Mouse (Mus musculus) kidney, postnatal 36 days (tissue): ENCODE measurements around the gene Hdac4.

Experiments
- DNase-seq, 2 experiments: peaks; one replicate each; pipeline ENCODE4 v3.0.0; 2021 to 2022; ENCODE audit warnings: mixed read lengths in 2 of 2

Hdac4 gene

GRCm38 (mm10) chr1:92058731-92059425 is 136.6 kb downstream of the Hdac4 start:
- no peak for DNase-seq

- no peak for DNase-seq
These were observed 138.4 kb downstream of the Hdac4 start for GRCm38 (mm10) chr1:92057068-92057467.

- peak; percentile 38 to 56 for DNase-seq
These were observed 140.3 kb downstream of the Hdac4 start for GRCm38 (mm10) chr1:92055149-92055548.

DNA sequence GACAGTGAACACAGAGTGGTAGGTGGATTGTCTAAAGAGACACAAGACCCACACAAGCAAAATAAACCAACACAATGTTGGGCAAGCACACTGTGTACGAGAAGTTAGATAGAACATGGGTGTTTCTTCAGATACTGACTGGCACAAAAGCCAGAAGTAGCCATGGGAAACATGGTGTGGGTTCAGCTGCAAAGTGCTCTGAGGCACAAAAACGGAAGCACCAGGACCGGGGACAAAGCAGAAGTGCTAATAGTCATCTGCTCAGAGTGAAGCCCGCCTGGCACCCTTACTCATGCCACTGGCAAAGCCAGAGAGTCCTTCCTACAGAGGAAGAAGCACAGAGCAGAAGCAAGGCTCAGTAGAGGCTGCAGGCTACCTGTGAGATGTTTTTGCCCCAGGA is 143.3 kb downstream of the Hdac4 start:
- DNase-seq: no peak

- DNase-seq: no peak
These were observed 143.9 kb downstream of the Hdac4 start for GRCm38 (mm10) chr1:92051489-92052062.

DNA sequence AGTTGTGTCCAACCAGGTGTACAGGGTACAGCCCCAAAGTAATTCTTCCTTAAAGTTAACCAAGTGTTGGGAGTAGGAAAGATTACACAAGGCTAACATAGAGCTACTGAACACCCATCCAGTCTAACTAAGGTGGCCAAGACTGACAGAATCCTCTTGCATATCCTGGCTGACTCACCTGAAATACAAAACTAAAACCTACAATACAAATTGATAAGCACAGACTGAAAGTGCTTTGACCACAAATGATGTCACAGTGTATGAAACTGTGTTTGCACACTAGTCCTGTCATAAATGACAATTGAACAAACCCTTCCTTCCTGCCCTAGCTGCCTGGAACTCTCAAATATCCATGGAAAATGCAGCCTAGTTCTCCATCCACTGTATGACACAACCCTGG is 144.5 kb downstream of the Hdac4 start:
- DNase-seq: no peak

DNA sequence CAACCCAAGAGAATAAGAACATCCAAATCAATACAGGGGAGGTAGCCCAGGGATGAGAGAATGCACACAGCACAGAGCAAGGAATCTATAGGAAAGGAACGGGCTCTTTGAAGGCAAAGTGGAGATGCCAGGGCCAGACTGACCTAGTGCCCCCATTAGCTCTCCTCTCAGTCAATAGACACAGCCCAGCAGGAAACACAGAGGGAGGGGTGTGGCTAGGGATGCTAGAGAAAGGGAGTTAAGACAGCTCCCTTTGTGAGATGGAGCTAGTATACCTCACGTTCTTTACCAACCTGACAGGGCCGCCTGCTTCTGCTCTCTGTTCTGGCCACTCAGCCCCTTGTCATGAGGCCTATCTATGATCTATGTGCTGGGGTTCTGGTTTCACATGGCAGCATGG is 144.9 kb downstream of the Hdac4 start:
- no peak for DNase-seq

- DNase-seq: no peak
These were observed 146.8 kb downstream of the Hdac4 start for GRCm38 (mm10) chr1:92048415-92049354.

DNA sequence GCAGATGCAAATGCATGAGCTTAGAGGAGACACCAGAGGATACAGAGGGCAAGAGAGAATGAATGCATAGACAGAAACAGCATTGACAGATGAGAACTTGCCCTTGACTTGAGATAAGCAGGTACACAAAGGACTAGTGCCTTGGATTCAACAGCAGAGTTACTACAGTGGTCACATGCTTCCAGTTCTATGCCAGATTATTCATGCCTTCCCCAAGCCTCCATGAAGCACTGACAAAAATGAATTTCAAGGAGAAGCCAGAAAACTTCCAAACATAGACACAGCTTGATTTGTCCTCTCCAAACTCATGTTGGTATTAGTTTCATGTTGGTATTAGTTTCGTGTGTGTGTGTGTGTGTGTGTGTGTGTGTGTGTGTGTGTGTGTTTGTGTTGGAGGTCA is 149.8 kb downstream of the Hdac4 start:
- no peak for DNase-seq

- no peak for DNase-seq
These were observed 150.6 kb downstream of the Hdac4 start for GRCm38 (mm10) chr1:92044868-92045267.

DNA sequence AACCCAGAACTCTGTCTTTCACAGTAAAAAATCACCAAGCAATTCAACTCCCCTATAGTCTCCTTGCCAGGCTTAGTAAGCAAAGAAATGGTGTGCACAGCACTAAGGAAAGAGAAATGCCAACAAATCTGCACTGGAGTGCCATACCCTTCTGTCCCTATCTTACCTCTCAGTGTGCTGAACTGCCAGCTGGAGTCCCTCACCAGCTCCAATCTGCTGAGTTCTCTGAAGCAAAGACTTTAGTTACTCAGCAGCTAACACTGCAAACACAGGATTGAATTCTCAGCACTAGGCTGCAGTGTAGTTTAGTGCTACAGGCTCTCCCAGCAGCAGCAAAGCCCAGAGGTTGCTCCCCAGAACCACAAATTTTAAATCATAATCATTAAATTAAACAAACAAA is 151.5 kb downstream of the Hdac4 start:
- DNase-seq: no peak

- no peak for DNase-seq
These were observed 153.4 kb downstream of the Hdac4 start for GRCm38 (mm10) chr1:92042126-92042525.

GRCm38 (mm10) chr1:92041290-92041689 is 154.2 kb downstream of the Hdac4 start:
- no peak for DNase-seq

DNA sequence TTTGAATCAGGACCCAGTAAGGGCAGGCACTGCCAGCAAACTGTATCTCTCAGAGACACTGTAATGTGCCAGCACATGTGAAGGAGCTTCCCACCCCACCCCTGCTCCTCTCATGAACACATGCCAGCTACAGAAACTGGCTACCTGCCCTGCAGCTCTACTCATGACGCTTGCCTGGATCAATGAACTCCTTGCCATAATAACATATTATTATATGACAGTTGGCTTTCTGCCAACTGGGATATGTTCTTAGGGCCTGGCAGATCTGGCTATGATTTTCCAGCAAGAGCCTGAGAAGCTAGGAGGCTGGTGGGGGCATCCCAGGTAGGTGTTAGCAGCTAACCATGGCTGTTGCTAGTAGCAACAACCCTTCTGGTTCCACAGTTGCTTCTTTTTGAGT is 156.8 kb downstream of the Hdac4 start:
- DNase-seq: no peak

DNA sequence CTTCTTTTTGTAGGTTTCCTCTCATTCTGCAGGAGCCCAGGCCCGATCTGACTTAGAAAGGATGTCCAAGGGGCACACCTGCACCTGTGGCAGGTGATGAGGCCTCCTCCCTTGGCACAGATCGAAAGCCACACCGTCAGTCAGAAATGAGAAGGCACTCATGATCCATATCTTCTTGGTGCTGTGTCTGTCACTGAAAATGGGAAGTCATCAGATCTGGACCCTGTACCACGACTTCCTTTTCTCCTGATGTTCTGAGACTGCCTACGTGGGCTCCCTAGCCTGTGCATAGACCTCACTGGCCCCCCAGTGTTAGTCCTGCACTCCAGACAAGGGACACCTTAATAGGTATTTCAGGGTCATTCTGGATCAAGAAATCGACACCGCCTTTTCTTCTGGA is 158.5 kb downstream of the Hdac4 start:
- DNase-seq: no peak

DNA sequence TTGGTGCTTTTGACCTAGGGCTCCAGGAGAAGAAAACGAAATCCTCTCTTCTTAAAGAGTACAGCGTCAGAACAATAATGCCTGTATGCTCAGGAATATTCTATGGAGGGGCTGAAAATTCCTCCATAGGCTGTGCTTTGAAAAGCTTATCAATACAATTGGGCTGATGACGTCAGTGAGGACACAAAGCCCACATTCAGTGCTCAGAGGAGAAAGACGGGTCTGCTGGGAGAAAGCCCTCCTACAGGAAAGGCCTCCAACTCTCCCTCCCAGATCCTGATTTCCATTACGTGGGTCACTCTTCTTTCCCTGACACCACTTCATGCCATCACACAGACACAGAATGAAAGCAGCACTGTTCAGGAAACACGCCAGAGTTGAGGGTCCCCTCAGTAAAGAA is 159.7 kb downstream of the Hdac4 start:
- DNase-seq: no peak

DNA sequence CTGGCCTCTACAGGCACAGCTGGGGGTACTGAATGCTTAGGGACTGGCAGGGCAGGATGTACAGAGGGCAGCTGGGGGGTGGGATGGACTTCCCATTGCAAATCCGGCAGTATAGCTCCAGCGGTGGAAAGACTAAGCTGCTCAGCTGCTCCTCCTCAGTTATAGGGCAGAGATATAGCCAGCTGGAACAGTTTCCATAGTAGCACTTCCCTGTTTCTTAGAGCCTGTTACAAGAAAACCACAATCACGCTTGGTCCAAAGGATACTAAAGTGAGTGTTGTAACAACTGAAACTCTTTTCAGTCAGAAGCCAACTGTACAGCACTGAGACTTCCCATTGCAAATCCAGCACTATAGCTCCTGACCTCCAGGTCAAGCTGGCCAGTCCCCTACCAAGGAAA is 161.3 kb downstream of the Hdac4 start:
- no peak for DNase-seq

- no peak for DNase-seq
These were observed 162.0 kb downstream of the Hdac4 start for GRCm38 (mm10) chr1:92033463-92033862.

- DNase-seq: no peak
These were observed 165.0 kb downstream of the Hdac4 start for GRCm38 (mm10) chr1:92030541-92030940.

GRCm38 (mm10) chr1:92028158-92028557 is 167.3 kb downstream of the Hdac4 start:
- DNase-seq: no peak

- no peak for DNase-seq
These were observed 169.1 kb downstream of the Hdac4 start for GRCm38 (mm10) chr1:92026351-92026750.

DNA sequence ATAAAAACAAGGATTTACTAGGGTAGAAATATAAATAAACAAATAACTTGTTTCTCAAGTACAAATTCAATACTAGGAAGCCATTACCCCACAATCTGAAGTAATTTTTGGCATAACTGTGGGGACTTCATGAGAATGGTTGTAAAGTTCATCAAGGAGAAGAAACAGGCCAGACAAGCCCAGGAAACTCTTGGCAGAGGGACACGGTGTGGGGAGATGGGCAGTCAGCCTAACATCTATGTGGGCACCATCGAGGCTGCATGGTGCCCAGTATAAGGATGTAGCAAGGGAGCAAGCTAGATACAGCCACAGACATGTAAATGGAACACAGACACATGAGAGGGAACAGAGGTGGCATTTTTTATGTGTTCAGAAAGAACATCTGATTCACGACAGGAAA is 171.6 kb downstream of the Hdac4 start:
- DNase-seq: no peak

DNA sequence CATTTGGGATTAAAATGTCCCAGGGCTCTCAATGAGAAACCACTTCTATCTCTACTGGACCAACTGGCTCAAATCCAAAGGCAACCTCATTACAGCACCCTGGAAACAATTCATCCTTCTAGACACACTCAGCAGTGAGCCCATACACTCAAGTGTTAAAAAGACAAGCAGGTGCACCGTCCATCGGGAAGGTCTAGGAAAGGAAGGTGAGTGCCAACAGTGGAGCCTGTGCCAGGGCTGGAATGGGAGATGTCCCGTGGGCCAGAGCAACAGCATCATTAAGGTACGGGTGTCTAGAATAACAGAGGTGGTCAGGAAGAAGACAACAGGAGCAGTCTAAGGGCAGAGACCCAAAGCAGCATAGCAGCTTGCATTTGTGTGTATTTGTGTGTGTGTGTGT is 173.5 kb downstream of the Hdac4 start:
- no peak for DNase-seq
